Mouse (Mus musculus): Measurements from ENCODE around the gene Gm6993.

Gm6993 gene

GRCm38 (mm10) chr12:31271361-31272011, 30.9 kb downstream of the Gm6993 start:
- DNase-seq (ENCODE audit: low spot score in 2 of 2) = no peak

GRCm38 (mm10) chr12:31272012-31272735, 31.6 kb downstream of the Gm6993 start:
- DNase-seq (ENCODE audit: low spot score in 2 of 2) = no peak

GRCm38 (mm10) chr12:31272846-31273245, 32.3 kb downstream of the Gm6993 start:
- DNase-seq (ENCODE audit: low spot score in 2 of 2) = no peak

- DNase-seq (ENCODE audit: low spot score in 2 of 2) = no peak
Measured at GRCm38 (mm10) chr12:31273646-31274045, 33.1 kb downstream of the Gm6993 start.

- DNase-seq (ENCODE audit: low spot score in 2 of 2) = no peak
Measured at GRCm38 (mm10) chr12:31275411-31275810, 34.8 kb downstream of the Gm6993 start.

GRCm38 (mm10) chr12:31278270-31278669, 37.7 kb downstream of the Gm6993 start:
- no peak for DNase-seq (ENCODE audit: low spot score in 2 of 2)

GRCm38 (mm10) chr12:31280318-31280717, 39.7 kb downstream of the Gm6993 start:
- DNase-seq (ENCODE audit: low spot score in 2 of 2) = no peak

GRCm38 (mm10) chr12:31281100-31281591, 40.6 kb downstream of the Gm6993 start:
- DNase-seq (ENCODE audit: low spot score in 2 of 2) = no peak

- no peak for DNase-seq (ENCODE audit: low spot score in 2 of 2)
Measured at GRCm38 (mm10) chr12:31282241-31282640, 41.7 kb downstream of the Gm6993 start.

GRCm38 (mm10) chr12:31283131-31283530, 42.6 kb downstream of the Gm6993 start:
- DNase-seq (ENCODE audit: low spot score in 2 of 2) = no peak

GRCm38 (mm10) chr12:31283617-31284136, 43.1 kb downstream of the Gm6993 start:
- DNase-seq (ENCODE audit: low spot score in 2 of 2) = no peak

- no peak for DNase-seq (ENCODE audit: low spot score in 2 of 2)
Measured at GRCm38 (mm10) chr12:31289046-31289445, 48.5 kb downstream of the Gm6993 start.
